Mouse (Mus musculus) ES-Bruce4 (cell line): ENCODE measurements around the gene Aldh5a1. TPM values are rescaled to one million over a fixed set of nuclear protein-coding genes. Genes with fewer than 3 reads are reported as not detected.

Experiments
- H3K27ac ChIP-seq: 2 replicates; pipeline ENCODE4 v1.5.1; 2012; ENCODE audit warnings: low read length, inconsistent platforms; ENCODE audit not compliant: insufficient read depth
- H3K27me3 ChIP-seq: 2 replicates; pipeline ENCODE4 v1.6.1; 2012; ENCODE audit warnings: mild to moderate bottlenecking, low read length, inconsistent platforms; ENCODE audit not compliant: control insufficient read depth, poor library complexity, insufficient read depth, severe bottlenecking
- H3K36me3 ChIP-seq: 2 replicates; pipeline ENCODE4 v1.6.1; 2012; ENCODE audit warnings: inconsistent platforms, mild to moderate bottlenecking, low read length, moderate library complexity; ENCODE audit not compliant: control insufficient read depth, poor library complexity, insufficient read depth, severe bottlenecking
- H3K4me1 ChIP-seq: one replicate; pipeline ENCODE4 v1.8.1; 2011; ENCODE audit warnings: low read length; ENCODE audit not compliant: control insufficient read depth, insufficient read depth
- H3K4me3 ChIP-seq: 2 replicates; pipeline ENCODE4 v1.5.1; 2011; ENCODE audit warnings: low read depth, mild to moderate bottlenecking, low read length
- H3K9ac ChIP-seq: 2 replicates; pipeline ENCODE4 v1.6.1; 2012; ENCODE audit warnings: low read depth, mild to moderate bottlenecking, inconsistent platforms; ENCODE audit not compliant: poor library complexity, severe bottlenecking
- H3K9me3 ChIP-seq: replicated peaks from 2 replicates; pipeline ENCODE4 v1.6.1; 2012; ENCODE audit warnings: mild to moderate bottlenecking, low read length, inconsistent platforms; ENCODE audit not compliant: control insufficient read depth, poor library complexity, insufficient read depth, severe bottlenecking
- CTCF ChIP-seq: IDR thresholded peaks from one replicate; pipeline ENCODE4 v1.8.1; 2011; ENCODE audit warnings: low read depth, low read length
- EP300 ChIP-seq: IDR thresholded peaks from 2 replicates; pipeline ENCODE4 v1.6.1; 2011; ENCODE audit warnings: low read depth, low read length; ENCODE audit not compliant: insufficient read depth
- POLR2A ChIP-seq: IDR thresholded peaks from one replicate; pipeline ENCODE4 v1.8.1; 2011; ENCODE audit warnings: low read length; ENCODE audit not compliant: insufficient read depth
- polyA plus RNA-seq: library from polyadenylated mRNA; stranded (reverse); fragments of >200 nt; gene quantifications from 2 replicates; pipeline ENCODE4 v1.2.4, GENCODE M21; 2011; ENCODE audit warnings: low read depth; ENCODE audit not compliant: missing spikeins, insufficient read depth, insufficient read length

Aldh5a1 gene
- polyA plus RNA-seq, 1 experiment: 14.6 TPM

GRCm38 (mm10) chr13:24893880-24894279 lies 43.6 kb downstream of the Aldh5a1 start:
- Histone ChIP-seq H3K27ac (no peak overlapping the region), H3K27me3 (no peaks in the 10 kb centered on the region), H3K9ac (no peak overlapping the region), H3K36me3 (no peaks in the 10 kb centered on the region), H3K4me3 (no peak overlapping the region), H3K4me1 (no peaks in the 10 kb centered on the region), H3K9me3 (no peaks in the 10 kb centered on the region)
- TF ChIP-seq CTCF: no peak
- no peak for TF ChIP-seq EP300
- TF ChIP-seq POLR2A: no peak

- Histone ChIP-seq H3K9me3 (no peaks in the 10 kb centered on the region), H3K27me3 (no peaks in the 10 kb centered on the region), H3K9ac (no peak overlapping the region), H3K4me3 (no peak overlapping the region), H3K27ac (no peak overlapping the region), H3K4me1 (no peaks in the 10 kb centered on the region), H3K36me3 (no peaks in the 10 kb centered on the region)
- TF ChIP-seq EP300: no peak
- TF ChIP-seq POLR2A: no peak
- no peak for TF ChIP-seq CTCF
Measured at GRCm38 (mm10) chr13:24892516-24892915, 44.9 kb downstream of the Aldh5a1 start.

DNA sequence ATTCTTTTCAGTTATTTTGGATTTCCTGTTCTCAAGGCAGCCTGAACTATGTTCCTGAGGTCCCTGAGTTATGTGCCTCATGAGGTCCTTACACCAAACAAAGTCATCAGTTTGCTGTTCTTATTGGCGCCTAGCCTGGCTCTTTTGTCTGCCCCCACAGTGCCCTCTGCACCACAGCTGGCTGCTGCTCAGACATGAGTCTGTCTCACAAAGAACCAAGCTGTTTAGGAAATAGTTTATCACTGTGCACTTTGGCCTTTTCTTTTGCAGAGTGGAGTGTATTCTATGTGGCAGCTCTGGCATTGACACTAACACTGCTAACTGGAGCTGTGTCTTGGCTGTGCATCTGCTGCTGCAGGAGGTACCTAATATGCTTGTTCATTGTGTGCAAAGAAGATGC lies 47.9 kb downstream of the Aldh5a1 start:
- no peaks in the 10 kb centered on the region for H3K4me1 ChIP-seq
- H3K36me3 ChIP-seq: no peaks in the 10 kb centered on the region
- no peaks in the 10 kb centered on the region for H3K27me3 ChIP-seq
- no peaks in the 10 kb centered on the region for H3K9me3 ChIP-seq
- TF ChIP-seq CTCF (no peak), EP300 (no peak), POLR2A (no peak)
- no peak overlapping the region for H3K27ac ChIP-seq
- no peak overlapping the region for H3K4me3 ChIP-seq
- H3K9ac ChIP-seq: no peak overlapping the region

DNA sequence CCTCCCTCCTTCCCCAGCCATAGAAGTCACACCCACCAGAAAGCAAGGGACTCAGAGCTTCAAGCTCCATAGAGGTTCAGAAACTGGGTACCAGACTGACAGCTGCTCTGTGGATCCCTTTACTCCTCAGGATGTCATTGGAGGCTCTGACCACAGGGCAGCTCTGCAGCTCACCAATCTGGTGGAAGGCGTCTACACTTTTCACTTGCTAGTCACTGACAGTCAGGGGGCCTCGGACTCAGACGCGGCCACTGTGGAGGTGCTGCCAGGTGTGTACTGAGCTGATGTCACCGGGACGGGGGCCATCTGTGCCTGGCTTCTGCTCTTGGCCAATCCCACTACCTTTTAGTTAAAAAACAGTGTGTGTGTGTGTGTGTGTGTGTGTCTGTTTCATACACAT lies 55.0 kb downstream of the Aldh5a1 start:
- Histone ChIP-seq H3K9ac (no peak overlapping the region), H3K4me3 (no peak overlapping the region), H3K36me3 (no peaks in the 10 kb centered on the region), H3K4me1 (no peaks in the 10 kb centered on the region), H3K27me3 (no peaks in the 10 kb centered on the region), H3K9me3 (no peaks in the 10 kb centered on the region), H3K27ac (no peak overlapping the region)
- TF ChIP-seq EP300: no peak
- no peak for TF ChIP-seq CTCF
- TF ChIP-seq POLR2A: no peak

DNA sequence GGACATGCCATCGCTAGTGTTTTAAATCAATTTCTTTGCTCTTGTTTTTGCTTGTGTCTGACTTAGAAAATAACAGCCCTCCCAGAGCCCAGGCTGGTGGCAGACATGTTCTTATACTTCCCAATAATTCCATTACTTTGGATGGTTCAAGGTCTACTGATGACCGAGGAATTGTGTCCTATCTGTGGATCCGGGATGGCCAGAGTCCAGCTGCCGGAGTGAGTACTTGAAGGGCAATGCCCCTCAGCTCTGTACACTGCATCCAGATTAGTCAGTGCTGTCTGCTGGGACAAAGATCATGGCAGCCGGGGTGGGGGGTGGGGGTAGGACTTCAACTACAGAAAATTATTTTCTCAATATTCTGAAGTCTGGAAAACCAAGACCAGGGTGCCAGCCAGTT lies 56.8 kb downstream of the Aldh5a1 start:
- TF ChIP-seq POLR2A (no peak), EP300 (no peak), CTCF (no peak)
- Histone ChIP-seq H3K27ac (no peak overlapping the region), H3K4me3 (no peak overlapping the region), H3K36me3 (no peaks in the 10 kb centered on the region), H3K9ac (no peak overlapping the region), H3K4me1 (no peaks in the 10 kb centered on the region), H3K27me3 (no peaks in the 10 kb centered on the region), H3K9me3 (no peaks in the 10 kb centered on the region)

DNA sequence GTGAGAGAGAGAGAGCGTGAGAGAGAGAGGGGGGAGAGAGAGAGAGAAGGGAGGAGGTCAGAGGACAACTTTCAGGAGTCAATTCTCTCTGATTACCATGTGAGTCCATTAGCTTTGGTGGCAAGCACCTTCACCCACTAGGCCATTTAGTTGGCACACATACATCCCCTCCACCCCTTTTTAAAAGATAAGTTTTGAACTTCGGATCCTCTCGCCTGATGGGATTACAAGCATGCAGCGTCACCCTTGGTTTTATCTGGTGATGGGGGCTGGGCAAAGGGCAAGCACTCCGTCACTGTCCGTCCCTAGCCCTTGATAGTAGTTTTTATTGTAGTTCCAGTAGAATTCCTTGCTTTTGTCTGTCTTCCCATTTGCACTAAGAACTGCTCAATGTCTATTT lies 57.3 kb downstream of the Aldh5a1 start:
- H3K27ac ChIP-seq: no peak overlapping the region
- H3K36me3 ChIP-seq: no peaks in the 10 kb centered on the region
- no peaks in the 10 kb centered on the region for H3K27me3 ChIP-seq
- no peak overlapping the region for H3K9ac ChIP-seq
- H3K9me3 ChIP-seq: no peaks in the 10 kb centered on the region
- H3K4me3 ChIP-seq: no peak overlapping the region
- TF ChIP-seq EP300: no peak
- TF ChIP-seq CTCF: no peak
- TF ChIP-seq POLR2A: no peak
- H3K4me1 ChIP-seq: no peaks in the 10 kb centered on the region
